Mouse (Mus musculus) testis, adult 2 months (tissue): ENCODE measurements around the gene Ccdc152. TPM values are rescaled to one million over a fixed set of nuclear protein-coding genes. Genes with fewer than 3 reads are reported as not detected.
A peak's percentile ranks its signal among the peaks of the same experiment; 100 is the strongest.

ENCODE experiments used
- H3K27ac ChIP-seq: fragments of 200-500 bp; 2 replicates; pipeline ENCODE4 v1.5.1; 2012; ENCODE audit warnings: low read depth, low read length; ENCODE audit not compliant: control insufficient read depth, insufficient read depth
- H3K27me3 ChIP-seq: fragments of 200-500 bp; 2 replicates; pipeline ENCODE4 v1.6.1; 2012; ENCODE audit warnings: mild to moderate bottlenecking, low read length, moderate library complexity; ENCODE audit not compliant: control insufficient read depth, insufficient read depth
- H3K36me3 ChIP-seq: fragments of 200-500 bp; 2 replicates; pipeline ENCODE4 v1.6.1; 2012; ENCODE audit warnings: mild to moderate bottlenecking, low read length; ENCODE audit not compliant: control insufficient read depth, insufficient read depth
- H3K4me1 ChIP-seq: fragments of 200-500 bp; 2 replicates; pipeline ENCODE4 v1.6.1; 2012; ENCODE audit warnings: low read length; ENCODE audit not compliant: control insufficient read depth, insufficient read depth
- H3K4me3 ChIP-seq: fragments of 200-500 bp; 2 replicates; pipeline ENCODE4 v1.5.1; 2012; ENCODE audit warnings: low read depth, mild to moderate bottlenecking, low read length, moderate library complexity, mixed read lengths; ENCODE audit not compliant: control insufficient read depth
- CTCF ChIP-seq: fragments of 200-500 bp; IDR thresholded peaks from 2 replicates; pipeline ENCODE4 v1.5.1; 2012; ENCODE audit warnings: low read depth, mild to moderate bottlenecking, inconsistent platforms, low read length, moderate library complexity; ENCODE audit not compliant: control insufficient read depth, insufficient read depth, insufficient replicate concordance
- POLR2A ChIP-seq: fragments of 200-500 bp; IDR thresholded peaks from 2 replicates; pipeline ENCODE4 v1.6.1; 2012; ENCODE audit warnings: low read depth, mild to moderate bottlenecking, inconsistent platforms, low read length, moderate library complexity; ENCODE audit not compliant: control insufficient read depth
- polyA plus RNA-seq: library from polyadenylated mRNA; depleted of rRNA; stranded (reverse); fragments of >200 nt; gene quantifications from 2 replicates; pipeline ENCODE4 v1.2.3, GENCODE M21; 2012; rRNA removed

Gene Ccdc152
- polyA plus RNA-seq, result 0.70 and 0.77 TPM in 2 replicates

GRCm38 (mm10) chr15:3303426-3303825 lies at the start of gene Ccdc152:
Ccdc152 (minus strand) TSS chr15:3303526.
- TF ChIP-seq POLR2A (0 out of 2 replicates have a peak, but pooled peaks have one; percentile 24), CTCF (no peak)
- Histone ChIP-seq H3K4me3 (peak within 1 kb of the TSS; percentile 86), H3K36me3 (no peaks in the 10 kb centered on the region), H3K4me1 (peaks cover 6% of the 10 kb centered on the region), H3K27me3 (no peaks in the 10 kb centered on the region), H3K27ac (peak within 1 kb of the TSS; percentile 64)

DNA sequence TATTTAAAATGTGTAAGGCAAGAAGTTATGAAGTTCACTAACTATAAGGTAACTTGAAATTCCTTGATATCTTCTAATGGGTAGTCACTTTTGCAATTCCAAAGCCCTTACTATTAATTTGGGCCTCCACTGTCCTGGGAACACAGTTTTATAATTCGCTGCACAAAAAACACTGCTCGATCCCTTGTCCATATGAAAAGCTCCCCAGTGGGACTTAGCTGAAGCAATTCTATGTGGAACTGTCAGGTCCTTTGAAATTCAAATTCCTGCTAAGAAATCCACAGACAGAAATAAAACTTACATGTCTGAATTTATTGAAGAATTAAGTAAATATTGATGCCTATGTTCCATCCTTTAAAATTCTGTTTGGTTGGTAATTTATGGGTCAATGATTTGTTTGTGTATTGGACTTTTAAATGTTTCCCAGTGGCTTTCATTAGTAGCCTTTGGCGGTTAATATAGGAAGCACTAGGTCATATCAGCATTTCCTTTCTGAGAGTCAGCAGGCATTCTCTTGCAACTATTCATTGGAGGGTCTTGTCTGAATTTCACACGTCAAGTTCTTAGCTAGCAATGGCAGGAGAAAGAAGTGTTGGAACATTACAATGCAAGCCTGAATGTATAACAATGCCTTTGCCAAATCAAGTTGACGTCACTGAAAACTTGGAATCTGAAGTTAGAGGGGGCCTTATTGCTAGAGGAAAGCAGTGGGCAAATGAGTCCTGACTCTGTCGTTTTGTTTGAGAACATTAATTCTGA lies 46.2 kb upstream of the Ccdc152 start:
- no peaks in the 10 kb centered on the region for H3K36me3 ChIP-seq
- no peaks in the 10 kb centered on the region for H3K4me1 ChIP-seq
- no peak for TF ChIP-seq CTCF
- TF ChIP-seq POLR2A, result no peak
- H3K4me3 ChIP-seq, result no peak overlapping the region
- no peak overlapping the region for H3K27ac ChIP-seq
- H3K27me3 ChIP-seq, result no peaks in the 10 kb centered on the region

GRCm38 (mm10) chr15:3346682-3347081 lies 43.4 kb upstream of the Ccdc152 start:
- no peaks in the 10 kb centered on the region for H3K36me3 ChIP-seq
- H3K27ac ChIP-seq, result no peak overlapping the region
- H3K4me1 ChIP-seq, result no peaks in the 10 kb centered on the region
- TF ChIP-seq CTCF (no peak), POLR2A (no peak)
- no peak overlapping the region for H3K4me3 ChIP-seq
- no peaks in the 10 kb centered on the region for H3K27me3 ChIP-seq

GRCm38 (mm10) chr15:3344555-3344954 lies 41.2 kb upstream of the Ccdc152 start:
- H3K4me3 ChIP-seq, result no peak overlapping the region
- no peaks in the 10 kb centered on the region for H3K27me3 ChIP-seq
- TF ChIP-seq POLR2A (no peak), CTCF (no peak)
- no peaks in the 10 kb centered on the region for H3K36me3 ChIP-seq
- no peaks in the 10 kb centered on the region for H3K4me1 ChIP-seq
- H3K27ac ChIP-seq, result no peak overlapping the region

DNA sequence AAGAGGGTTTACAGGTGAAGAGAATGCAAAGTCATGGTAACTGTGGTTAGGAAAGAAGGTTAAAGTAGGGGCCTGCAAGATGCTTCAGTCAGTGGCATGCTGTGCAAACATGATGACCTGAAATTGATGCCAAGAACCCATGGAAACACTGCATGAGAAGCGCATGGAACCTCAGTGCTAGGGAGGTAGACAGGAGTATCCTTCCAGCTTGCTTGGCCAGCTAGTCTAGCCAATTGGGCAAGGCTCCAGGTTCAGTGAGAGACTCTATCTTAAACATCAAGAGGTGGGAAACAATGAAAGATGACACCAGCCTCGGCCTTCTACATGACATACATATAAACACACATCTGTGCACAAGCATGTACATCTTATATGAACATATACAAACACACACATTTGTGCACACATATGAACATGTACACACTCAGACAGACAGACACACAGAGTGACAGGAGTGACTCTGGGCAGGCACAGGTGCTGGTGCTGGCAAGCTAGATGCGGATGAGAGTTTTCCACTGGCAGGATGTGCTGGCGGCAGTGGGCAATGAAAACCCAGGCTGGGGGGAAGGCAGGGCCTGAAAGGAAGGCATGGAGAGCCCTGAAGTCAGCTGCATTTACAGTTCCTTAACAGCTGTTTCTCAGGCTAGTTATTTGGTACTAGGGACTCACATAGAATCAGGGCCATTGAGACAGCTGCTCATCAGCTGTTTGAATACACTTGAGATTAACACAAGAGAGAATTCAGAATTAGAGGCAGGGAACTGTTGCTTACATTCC lies 38.7 kb upstream of the Ccdc152 start:
- Histone ChIP-seq H3K27ac (no peak overlapping the region), H3K27me3 (no peaks in the 10 kb centered on the region)
- TF ChIP-seq CTCF (no peak), POLR2A (no peak)

DNA sequence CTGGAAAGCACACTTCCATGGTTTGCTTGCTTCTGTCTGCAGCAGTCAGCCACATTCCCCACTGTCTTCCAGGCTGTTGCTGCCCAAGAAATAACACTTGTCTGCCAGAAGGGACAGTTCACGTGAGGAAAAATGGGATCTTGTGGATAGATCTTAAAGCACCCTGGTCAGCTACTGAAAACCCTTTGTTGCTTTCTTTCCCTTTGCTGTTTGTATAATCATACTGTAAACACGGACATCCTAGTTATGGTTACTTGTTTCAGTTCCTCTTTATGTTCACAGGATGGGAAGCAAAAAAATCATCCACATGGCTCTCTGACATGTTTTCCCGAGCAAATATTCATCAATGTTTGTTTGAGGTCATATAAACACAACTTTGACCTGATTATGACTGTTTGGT lies 36.5 kb upstream of the Ccdc152 start:
- no peak overlapping the region for H3K4me3 ChIP-seq

More for the DNA sequence above, 38.7 kb upstream of the Ccdc152 start:
- Histone ChIP-seq H3K4me3 (no peak overlapping the region), H3K4me1 (no peaks in the 10 kb centered on the region), H3K36me3 (no peaks in the 10 kb centered on the region)

GRCm38 (mm10) chr15:3332517-3332916 lies 29.2 kb upstream of the Ccdc152 start:
- H3K27me3 ChIP-seq, result no peaks in the 10 kb centered on the region
- no peak overlapping the region for H3K4me3 ChIP-seq
- no peak overlapping the region for H3K27ac ChIP-seq
- H3K4me1 ChIP-seq, result no peaks in the 10 kb centered on the region
- TF ChIP-seq CTCF, result no peak
- no peak for TF ChIP-seq POLR2A
- H3K36me3 ChIP-seq, result no peaks in the 10 kb centered on the region

More for the DNA sequence above, 36.5 kb upstream of the Ccdc152 start:
- no peaks in the 10 kb centered on the region for H3K27me3 ChIP-seq
- TF ChIP-seq CTCF, result no peak
- no peak for TF ChIP-seq POLR2A
- no peak overlapping the region for H3K27ac ChIP-seq
- no peaks in the 10 kb centered on the region for H3K4me1 ChIP-seq
- H3K36me3 ChIP-seq, result no peaks in the 10 kb centered on the region
